Mouse (Mus musculus) G1E (cell line): ENCODE measurements at regions not wholly inside any gene's neighbourhood (a gene's known extent, or its start where the extent isn't known, plus 50 kb on each side); places are given as distances from the start of the nearest gene placed in this dataset.
A peak's percentile ranks its signal among the peaks of the same experiment; 100 is the strongest.

Experiments
- ATAC-seq: 2 replicates; pipeline ENCODE4 v1.8.0; 2016; ENCODE audit warnings: mild to moderate bottlenecking; ENCODE audit not compliant: insufficient number of reproducible peaks, poor library complexity, low FRiP score, severe bottlenecking; ENCODE audit errors: extremely low read depth
- DNase-seq: peaks from one replicate; pipeline ENCODE4 v3.0.0; 2012; ENCODE audit warnings: low spot score
- H3K27me3 ChIP-seq: 2 replicates; pipeline ENCODE4 v1.6.1; 2012; ENCODE audit warnings: mild to moderate bottlenecking, low read length, inconsistent platforms; ENCODE audit not compliant: insufficient read depth
- H3K36me3 ChIP-seq: replicated peaks from 2 replicates; pipeline ENCODE3; 2012; ENCODE audit warnings: mild to moderate bottlenecking, inconsistent platforms
- H3K4me1 ChIP-seq: 2 replicates; pipeline ENCODE4 v1.6.1; 2012; ENCODE audit warnings: low read depth, low read length, inconsistent platforms, mixed read lengths; ENCODE audit not compliant: insufficient read depth
- H3K4me3 ChIP-seq: 2 replicates; pipeline ENCODE4 v1.5.1; 2012; ENCODE audit warnings: low read depth, mild to moderate bottlenecking, inconsistent platforms, low read length, moderate library complexity, mixed read lengths
- H3K9me3 ChIP-seq: replicated peaks from 2 replicates; pipeline ENCODE4 v1.6.1; 2012; ENCODE audit warnings: inconsistent platforms
- CTCF ChIP-seq: IDR thresholded peaks from 2 replicates; pipeline ENCODE4 v1.5.1; 2012; ENCODE audit warnings: low read depth, low read length, inconsistent platforms, mixed read lengths
- GATA1 ChIP-seq: IDR thresholded peaks from 2 replicates; pipeline ENCODE4 v1.6.1; 2012; ENCODE audit warnings: borderline replicate concordance, low read length, inconsistent platforms, mixed read lengths
- GATA2 ChIP-seq: IDR thresholded peaks from 2 replicates; pipeline ENCODE4 v1.6.1; 2012; ENCODE audit warnings: low read depth, low read length, inconsistent platforms, borderline replicate concordance
- POLR2AphosphoS5 ChIP-seq: IDR thresholded peaks from 2 replicates; pipeline ENCODE4 v1.6.1; 2012; ENCODE audit warnings: low read depth, low read length, inconsistent platforms; ENCODE audit not compliant: insufficient replicate concordance
- TAL1 ChIP-seq: conservative IDR thresholded peaks from 2 replicates; pipeline ENCODE4 v1.6.1; 2012; ENCODE audit warnings: low read depth, low read length, inconsistent platforms, mixed read lengths

GRCm38 (mm10) chr16:49493881-49494280, 205.2 kb upstream of the Ift57 start:
- H3K4me1 ChIP-seq: no peaks in the 10 kb centered on the region
- H3K27me3 ChIP-seq: peaks cover 9% of the 10 kb centered on the region
- ATAC-seq: no peak
- TF ChIP-seq GATA2 (no peak), POLR2AphosphoS5 (no peak), GATA1 (no peak), TAL1 (no peak), CTCF (no peak)
- H3K36me3 ChIP-seq: no peaks in the 10 kb centered on the region
- H3K9me3 ChIP-seq: no peaks in the 10 kb centered on the region
- H3K4me3 ChIP-seq: no peak overlapping the region
- DNase-seq: no peak

GRCm38 (mm10) chr16:49497521-49498010, 201.5 kb upstream of the Ift57 start:
- no peak for ATAC-seq
- peaks cover 14% of the 10 kb centered on the region for H3K27me3 ChIP-seq
- no peak overlapping the region for H3K4me3 ChIP-seq
- TF ChIP-seq GATA1 (no peak), TAL1 (no peak), POLR2AphosphoS5 (no peak), CTCF (no peak), GATA2 (no peak)
- H3K36me3 ChIP-seq: no peaks in the 10 kb centered on the region
- DNase-seq: no peak
- H3K4me1 ChIP-seq: no peaks in the 10 kb centered on the region; the same call in 1 of the 2 replicates
- no peaks in the 10 kb centered on the region for H3K9me3 ChIP-seq

GRCm38 (mm10) chr16:49500818-49501217, 198.2 kb upstream of the Ift57 start:
- H3K36me3 ChIP-seq: no peaks in the 10 kb centered on the region
- TF ChIP-seq GATA1 (no peak), POLR2AphosphoS5 (no peak), GATA2 (no peak), TAL1 (no peak), CTCF (peak; percentile 74)
- H3K27me3 ChIP-seq: 0 out of 2 replicates have a peak, but pooled peaks cover 4% of the 10 kb centered on the region
- peak; percentile 47 for DNase-seq
- no peak overlapping the region for H3K4me3 ChIP-seq
- peaks cover 4% of the 10 kb centered on the region for H3K4me1 ChIP-seq
- ATAC-seq: peak; percentile 57; the same call in 1 of the 2 replicates
- H3K9me3 ChIP-seq: no peaks in the 10 kb centered on the region

- no peaks in the 10 kb centered on the region for H3K9me3 ChIP-seq
- DNase-seq (no peak), ATAC-seq (no peak)
- TF ChIP-seq TAL1 (no peak), GATA1 (no peak), GATA2 (no peak), POLR2AphosphoS5 (no peak), CTCF (no peak)
- H3K36me3 ChIP-seq: no peaks in the 10 kb centered on the region
- H3K27me3 ChIP-seq: peaks cover 7% of the 10 kb centered on the region; the same call in 1 of the 2 replicates
- no peak overlapping the region for H3K4me3 ChIP-seq
- peaks cover 4% of the 10 kb centered on the region for H3K4me1 ChIP-seq
Observed at GRCm38 (mm10) chr16:49503897-49504413, 195.1 kb upstream of the Ift57 start.

- peaks cover 4% of the 10 kb centered on the region for H3K4me1 ChIP-seq
- TF ChIP-seq GATA2 (no peak), CTCF (no peak)
- H3K27me3 ChIP-seq: peaks cover 3% of the 10 kb centered on the region; the same call in 1 of the 2 replicates
- H3K36me3 ChIP-seq: no peaks in the 10 kb centered on the region
- no peak overlapping the region for H3K4me3 ChIP-seq
- ATAC-seq (no peak), DNase-seq (no peak)
- H3K9me3 ChIP-seq: no peaks in the 10 kb centered on the region
Observed at GRCm38 (mm10) chr16:49504669-49505068, 194.4 kb upstream of the Ift57 start.

- TF ChIP-seq GATA1 (no peak), POLR2AphosphoS5 (no peak), GATA2 (no peak), TAL1 (no peak), CTCF (no peak)
- no peak for ATAC-seq
- Histone ChIP-seq H3K27me3 (peaks cover 3% of the 10 kb centered on the region; the same call in 1 of the 2 replicates), H3K36me3 (no peaks in the 10 kb centered on the region), H3K9me3 (no peaks in the 10 kb centered on the region), H3K4me3 (no peak overlapping the region), H3K4me1 (peaks cover 4% of the 10 kb centered on the region)
- DNase-seq: no peak
Observed at GRCm38 (mm10) chr16:49505271-49505670, 193.8 kb upstream of the Ift57 start.
